Mouse (Mus musculus) left cerebral cortex, adult 8-10 months (tissue): ENCODE measurements around the gene Ikzf2. TPM values are rescaled to one million over a fixed set of nuclear protein-coding genes. Genes with fewer than 3 reads are reported as not detected.

ENCODE experiments used
- DNase-seq, 2 experiments: peaks; one replicate each; pipeline ENCODE4 v3.0.0; 2022; ENCODE audit warnings: low spot score in 2 of 2
- total RNA-seq, 4 experiments: library from RNA; stranded (reverse); gene quantifications; 2 replicates each; pipeline ENCODE4 v1.2.4; 2022

The Ikzf2 gene
- total RNA-seq, 4 experiments from 2014 or later = 4.4 to 10.7 (median 7.2) TPM

DNA sequence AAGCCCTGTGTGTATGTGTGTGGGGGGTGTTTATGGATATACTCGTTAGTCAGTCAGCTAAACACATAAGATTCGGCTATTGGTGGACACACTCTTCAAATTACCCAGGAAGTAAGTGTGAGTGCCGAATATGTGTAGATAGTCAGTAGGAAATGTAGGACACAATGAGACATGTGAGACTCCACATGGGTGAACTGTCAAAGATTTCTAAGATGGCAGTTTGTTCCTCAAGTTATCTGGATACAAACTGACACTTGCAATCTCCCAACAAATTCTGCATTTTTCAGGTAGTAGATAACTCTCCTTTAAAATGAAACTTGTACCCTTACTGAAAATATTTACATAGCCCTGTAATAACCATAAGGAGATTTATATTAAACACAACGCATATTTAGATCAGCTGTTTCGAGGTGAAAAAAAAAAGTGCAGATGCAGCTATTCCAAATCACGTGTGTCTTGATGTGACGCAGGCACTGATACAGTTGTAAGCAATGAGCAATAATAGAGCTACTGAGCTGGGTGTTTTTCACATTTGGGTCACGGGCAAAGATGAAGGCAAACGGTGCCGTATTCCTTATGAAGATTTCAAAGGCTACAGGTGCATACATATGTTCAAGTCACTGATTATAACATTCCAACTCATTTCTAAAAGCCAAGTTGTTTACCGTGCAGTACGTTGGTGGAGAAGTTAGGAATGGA is 87.8 kb downstream of the Ikzf2 start:
- DNase-seq = no peak

DNA sequence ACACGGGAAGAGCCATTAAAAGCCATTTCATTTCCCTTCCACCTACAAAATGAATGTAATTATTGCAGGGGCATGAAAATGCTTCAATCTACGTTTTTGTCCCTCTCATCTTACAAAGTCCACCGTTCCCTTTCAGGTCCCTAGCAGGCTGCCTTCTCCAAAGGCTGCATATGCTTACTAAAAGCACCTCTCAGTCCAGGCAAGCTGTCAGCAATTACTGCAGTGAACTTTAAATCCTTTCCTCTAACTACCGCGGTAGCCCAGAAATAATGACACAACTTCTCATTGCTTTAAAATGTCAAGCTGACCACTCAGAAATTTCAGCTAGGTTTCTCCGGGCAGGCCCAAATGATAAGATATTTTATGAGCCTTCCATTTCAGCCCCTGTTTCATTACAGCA is 95.2 kb downstream of the Ikzf2 start:
- no peak for DNase-seq

DNA sequence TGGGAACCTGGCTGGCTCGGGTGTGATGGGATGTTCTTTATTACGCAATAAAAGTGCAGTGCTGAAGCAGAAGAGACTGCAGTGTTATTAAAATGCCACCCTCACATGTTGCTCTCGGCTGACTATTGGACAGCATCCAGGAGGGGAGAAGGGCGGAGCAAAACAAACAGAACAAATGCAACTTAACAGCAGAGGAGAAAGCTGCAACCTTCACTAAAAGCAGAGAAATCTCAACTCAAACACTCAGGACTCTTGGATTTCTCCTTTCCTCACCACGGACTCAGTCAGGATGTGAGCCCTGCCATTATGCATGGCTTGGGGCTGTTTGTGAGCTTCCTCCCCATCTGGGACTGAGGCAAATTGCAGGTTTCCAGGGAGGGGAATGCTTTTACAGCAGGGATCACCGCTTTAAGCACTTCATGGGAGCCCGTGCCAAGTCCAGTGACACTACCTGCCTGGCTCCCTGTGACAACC is 95.7 kb downstream of the Ikzf2 start:
- no peak for DNase-seq

DNA sequence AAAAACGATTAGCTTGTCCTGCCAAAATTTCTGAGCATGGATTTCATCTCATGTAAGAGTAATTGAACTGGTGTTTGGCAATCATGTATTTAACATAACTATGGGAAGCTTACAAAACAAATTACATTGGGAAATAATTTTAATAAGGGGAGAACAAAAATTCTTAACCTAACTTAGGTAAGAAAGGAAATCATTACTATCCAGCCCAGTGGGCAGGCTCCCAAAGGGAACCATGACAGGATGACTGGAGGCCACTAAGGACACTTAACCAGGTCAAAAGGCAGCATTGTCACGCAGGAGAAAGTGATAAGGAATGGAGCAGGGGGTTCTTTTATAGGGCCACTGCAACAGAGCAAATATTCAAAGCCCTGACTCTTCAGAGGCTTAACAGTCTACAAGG is 101.5 kb downstream of the Ikzf2 start:
- DNase-seq = no peak

DNA sequence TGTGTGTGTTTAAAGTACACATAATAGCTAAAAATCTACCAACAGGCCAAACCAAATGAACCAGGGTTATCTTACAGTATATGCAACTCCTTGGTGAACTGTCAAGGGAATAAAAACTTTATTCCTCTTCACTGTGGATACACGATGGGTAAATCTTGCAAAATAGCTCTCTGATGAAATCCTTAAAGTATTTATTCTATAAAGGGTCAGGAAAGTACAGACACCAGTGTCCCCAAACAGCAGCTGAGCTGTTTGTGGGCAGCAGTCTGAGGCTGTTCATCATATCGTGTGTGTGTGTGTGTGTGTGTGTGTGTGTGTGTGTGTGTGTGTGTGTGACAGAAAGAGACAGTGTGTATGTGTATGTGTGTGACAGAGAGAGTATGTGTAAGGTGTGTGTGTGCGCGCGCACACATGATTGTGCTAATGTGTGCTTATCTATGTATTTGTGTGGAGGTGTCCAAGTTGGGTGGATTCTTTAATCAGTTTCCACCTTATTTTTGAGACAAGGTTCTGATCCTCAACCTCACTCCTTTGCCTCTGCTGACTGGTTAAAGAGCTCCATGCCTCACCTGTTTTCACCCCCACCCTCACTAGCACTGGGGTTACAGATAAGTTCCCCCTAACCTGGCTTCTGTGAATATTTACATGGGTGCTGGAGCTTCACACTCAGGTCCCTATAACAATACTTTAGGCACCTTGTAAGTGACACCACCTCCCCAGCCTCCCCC is 102.9 kb downstream of the Ikzf2 start:
- DNase-seq = no peak

DNA sequence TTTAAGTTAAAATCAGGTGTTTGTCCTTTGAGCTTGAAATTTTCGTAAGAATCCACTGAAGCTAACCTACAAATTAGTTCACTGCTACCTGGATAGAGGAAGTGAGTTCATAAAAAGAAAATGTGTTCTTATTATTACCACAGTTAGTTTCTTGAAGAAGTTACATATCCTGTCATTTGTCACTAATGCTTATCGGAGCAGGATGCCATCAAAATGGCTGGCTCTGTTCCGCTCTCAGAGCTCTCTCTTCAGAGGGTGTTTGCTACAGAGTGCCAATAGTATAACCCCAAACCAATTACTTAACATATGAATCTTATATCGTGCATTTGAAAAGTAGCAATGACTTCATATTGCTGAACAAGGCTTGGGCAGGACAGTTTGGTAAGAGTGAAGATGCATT is 108.1 kb downstream of the Ikzf2 start:
- DNase-seq = no peak

DNA sequence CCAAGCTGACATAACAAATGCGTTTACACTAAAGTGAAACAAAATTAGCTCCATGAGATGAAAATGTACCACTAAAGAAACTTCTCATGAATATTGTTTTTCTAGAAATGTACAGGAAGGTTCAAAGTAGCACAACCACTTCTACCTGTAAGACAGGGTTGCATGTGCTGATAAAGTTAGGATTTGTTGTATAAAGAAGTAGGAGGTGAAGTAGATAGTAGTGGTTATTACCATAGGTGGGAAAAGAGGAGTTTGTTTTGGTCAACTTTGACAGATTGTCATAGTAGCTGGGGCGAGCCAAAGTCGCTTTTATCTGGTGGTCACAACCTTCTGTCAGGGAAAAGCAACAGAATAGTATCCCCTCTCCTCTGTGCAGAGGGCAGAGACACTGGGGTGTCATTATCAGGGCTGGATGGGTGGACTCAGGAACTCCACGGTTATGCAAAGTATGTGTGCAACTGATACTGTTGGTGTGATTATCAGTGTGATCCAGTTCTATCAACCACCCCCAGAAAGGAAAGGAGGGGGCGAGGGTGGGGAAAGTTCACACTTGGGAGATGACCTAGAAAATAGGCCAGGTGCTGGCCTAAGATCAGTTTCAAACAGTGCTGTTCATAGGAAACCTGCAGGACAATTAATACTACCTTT is 127.5 kb downstream of the Ikzf2 start:
- DNase-seq = no peak

DNA sequence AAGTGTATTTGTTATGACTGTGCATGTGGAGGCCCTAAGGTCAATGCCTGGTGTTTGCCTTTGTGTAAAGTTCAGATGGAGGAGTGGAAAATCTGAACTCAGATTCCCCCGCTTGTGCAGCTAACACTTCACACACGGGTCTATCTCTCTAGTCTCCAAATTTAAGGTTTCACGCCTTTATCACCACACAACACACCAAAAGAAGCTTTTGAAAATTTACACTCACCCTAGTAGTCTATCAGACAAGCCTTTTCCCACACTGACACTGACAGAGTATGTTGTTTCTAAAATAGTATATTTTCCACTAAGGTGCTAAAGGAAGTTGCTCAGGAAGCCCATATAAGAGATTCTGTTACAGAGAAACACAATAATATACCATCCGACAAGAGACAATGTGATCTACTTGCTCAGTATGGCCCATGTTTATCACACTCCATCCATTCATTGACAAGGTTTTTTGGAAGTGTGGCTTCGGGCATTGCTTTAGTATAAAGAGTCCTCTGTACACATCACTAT is 131.4 kb downstream of the Ikzf2 start:
- DNase-seq = no peak

DNA sequence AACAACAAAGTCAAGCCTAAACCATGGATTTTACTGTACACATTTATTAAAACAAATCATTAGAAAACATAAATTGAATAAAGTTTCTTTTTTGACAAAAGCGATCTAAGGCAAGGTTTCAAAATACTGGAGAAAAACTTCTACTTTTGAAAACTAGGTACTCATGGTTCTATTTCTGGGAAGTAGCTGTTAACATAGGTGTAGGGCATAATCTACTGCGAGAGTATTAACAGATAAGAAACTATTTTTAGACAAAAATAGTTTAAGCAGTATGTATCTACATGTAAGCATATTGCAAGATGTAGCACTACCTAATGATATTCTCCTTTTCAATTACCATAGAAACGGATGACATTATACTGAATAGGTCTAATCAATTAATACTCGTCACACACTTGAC is 137.1 kb downstream of the Ikzf2 start:
- no peak for DNase-seq

DNA sequence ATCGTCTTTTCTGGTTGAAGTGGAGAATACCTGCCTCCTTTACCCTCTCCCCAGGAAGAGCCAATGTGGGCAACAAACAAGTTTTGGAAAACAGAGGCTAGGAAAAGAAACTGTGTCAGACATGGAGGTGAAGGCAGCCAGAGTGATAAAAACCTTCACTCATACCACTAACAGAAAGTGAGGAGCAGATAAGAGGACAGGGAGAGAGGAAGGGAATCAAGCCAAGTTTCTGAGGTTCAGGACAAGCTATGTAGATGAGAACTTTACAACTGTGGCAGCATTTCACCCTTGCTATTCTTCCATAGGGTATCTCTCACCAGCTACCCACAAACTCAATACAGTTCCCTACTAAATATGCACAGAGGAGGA is 141.2 kb downstream of the Ikzf2 start:
- DNase-seq = no peak

DNA sequence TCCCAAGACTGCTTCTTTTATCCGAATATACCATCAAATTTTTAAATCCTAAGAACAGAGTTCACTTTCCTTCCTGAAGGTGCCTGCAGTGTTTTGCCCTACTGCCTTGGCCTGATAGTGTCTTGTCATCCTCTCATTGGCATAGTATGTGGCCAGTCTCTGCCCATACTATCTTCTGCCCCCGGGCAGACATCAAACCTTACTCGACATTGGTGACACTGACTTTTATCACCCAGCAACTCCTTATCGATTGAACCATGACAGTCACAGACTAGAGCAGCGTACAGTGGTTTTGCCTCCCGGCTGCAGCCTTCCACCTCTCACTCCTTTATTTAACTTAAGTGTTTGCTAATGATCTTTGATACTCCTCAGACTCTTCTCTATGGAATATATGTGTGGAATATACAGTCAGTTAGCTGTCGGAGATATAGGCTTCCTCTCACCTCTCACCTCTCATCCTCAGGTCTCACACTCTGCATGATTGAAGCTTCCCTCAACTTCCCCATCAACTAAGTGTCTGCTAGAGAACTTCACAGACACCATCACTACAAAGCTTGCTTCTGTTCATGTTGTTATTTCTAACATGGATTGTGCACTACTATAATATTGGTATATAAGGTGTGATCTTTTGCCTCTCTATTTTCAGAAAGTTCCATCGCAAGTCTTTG is 141.7 kb downstream of the Ikzf2 start:
- no peak for DNase-seq

DNA sequence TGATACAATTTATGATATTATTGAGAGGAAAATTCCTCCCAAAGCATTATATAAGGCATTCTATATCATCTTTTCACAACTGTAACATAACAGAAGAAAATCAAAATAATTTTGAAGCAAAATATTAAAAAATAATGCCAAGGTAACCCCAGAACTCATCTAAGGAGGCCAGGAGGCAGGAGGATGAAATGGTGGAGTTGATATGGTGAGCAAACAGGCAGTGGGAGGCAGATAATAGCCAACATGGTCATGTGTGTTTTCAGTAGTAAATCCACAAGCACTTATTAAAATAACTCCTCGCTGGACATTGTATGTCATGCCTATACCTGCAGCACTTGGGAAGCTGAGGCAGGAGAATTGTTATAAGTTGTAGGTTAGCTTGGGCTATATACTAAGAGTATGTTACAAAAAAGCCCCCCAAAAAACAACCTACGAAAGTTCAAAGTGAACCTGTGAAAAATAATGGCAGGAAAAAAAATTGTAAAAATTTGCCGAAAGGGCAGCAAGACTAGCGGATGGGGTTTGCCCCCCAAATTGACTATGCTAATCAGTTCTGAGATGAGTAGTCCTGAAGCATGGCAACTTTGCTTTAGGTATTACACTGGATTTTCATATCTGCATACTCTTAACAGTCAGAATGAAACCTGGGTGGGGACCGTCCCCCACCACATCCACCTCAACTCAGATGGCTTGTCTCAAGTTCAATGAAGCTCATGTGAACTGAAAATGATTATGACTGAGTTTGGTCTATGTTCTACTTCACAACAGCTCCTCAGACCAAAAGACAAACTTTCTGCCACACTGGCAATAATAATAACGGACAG is 143.1 kb downstream of the Ikzf2 start:
- no peak for DNase-seq

DNA sequence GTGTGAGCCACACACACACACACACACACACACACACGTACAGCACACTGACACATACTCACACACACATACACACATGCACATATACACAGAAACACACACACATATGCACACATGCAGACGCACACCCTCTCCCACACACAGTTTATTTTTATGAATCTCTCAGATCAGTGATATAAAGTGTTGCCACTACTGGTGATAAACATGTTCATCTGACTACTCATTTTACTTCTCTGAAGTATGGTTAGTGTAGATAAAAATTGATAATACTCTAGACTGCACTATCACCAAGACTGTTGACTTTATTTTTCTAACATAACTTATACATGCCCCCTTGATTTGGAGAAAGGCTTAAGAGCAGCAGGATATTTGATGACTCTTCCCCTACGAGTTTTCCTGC is 144.5 kb downstream of the Ikzf2 start:
- DNase-seq = no peak

DNA sequence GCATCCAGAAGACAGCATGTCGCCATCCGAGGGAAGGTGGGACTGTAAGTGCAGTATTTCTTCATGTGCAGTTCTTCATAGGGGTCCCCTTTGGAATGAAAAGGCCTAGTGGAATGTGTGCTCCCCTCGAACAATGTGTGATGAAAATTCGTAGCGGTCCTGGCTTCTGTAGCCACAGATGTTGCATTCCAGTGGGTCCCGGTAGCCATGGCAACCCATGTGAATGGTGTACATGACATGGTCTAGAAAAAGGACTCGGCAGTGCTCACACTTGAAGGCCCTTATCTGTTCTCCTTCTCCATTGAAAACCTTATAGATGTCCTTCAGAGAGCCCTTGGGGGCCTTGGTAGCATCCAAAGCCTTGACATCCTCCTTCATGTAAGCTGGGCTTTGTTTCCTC is 148.4 kb downstream of the Ikzf2 start:
- DNase-seq = no peak

DNA sequence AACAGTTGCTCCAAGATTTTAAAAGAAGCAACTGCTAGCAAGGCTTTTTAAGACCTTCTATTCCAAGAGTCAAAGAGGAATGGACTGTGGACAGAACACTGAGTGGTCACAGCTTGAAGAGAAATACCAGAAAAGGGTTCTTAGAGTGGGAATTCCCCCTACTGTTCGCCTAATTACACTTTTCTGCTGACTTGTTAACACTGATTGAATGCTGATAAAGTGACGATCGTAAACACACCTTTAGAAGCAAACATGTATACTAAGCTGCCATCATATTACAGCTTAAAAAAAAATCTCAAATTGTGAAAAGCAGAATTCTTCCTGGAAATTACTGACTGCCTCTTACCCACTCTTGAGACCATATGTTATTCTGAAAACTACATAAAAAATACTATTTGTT is 149.4 kb downstream of the Ikzf2 start:
- DNase-seq = no peak

DNA sequence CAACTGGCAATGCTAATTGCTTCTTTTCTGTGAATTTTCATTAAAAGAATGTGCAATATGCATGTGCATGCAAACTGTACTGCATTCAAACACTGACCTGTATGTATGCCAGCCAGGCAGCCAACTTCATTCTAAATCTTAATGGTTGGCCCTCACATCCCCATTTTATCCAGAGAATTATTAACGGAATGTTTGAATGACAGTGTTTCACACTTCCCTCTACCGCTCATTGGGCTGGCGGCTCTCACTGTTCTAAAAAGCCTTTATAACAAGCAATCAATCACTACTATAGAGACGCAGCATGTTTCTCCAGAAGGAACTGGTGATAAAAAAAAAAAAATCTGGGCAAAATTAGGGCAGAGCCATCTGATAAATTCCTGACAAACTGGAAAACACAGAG is 151.5 kb downstream of the Ikzf2 start:
- DNase-seq = no peak

DNA sequence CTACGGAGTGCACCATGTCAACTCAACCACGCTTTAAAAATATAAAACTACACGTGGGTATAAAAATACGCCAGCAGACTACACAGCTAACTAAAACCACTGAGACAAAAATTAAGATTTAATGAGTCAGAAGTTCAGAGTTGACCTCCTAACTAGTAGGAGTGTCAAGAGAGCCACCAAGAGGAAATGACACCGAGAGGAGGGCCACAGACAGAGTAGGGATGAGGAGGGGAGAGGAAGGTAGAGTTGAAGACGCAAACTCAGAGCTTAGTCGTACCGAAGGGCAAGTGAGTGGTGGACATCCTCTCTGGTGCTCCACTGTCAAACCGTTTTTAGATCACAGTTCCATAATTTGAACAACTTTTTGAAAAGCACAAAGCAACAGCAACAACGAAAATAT is 154.0 kb downstream of the Ikzf2 start:
- DNase-seq = no peak

DNA sequence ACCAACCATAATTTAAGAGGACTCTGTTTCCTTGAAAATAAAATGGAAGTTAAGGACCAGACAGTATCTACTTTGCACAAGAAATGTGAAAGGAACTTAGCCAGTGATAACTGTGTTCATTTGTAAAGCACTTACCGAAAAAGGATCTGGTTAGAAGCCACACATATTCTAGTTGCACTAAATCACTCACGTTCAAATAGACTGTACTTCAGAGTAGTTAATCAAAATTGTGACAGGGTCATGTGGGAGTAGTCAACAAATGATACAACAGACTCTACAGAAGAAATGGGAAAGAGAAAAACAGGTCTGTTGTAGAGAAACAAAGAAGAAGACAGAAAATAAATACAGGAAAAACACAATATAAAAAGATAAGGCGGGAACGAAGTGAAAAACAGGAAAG is 158.3 kb downstream of the Ikzf2 start:
- no peak for DNase-seq

DNA sequence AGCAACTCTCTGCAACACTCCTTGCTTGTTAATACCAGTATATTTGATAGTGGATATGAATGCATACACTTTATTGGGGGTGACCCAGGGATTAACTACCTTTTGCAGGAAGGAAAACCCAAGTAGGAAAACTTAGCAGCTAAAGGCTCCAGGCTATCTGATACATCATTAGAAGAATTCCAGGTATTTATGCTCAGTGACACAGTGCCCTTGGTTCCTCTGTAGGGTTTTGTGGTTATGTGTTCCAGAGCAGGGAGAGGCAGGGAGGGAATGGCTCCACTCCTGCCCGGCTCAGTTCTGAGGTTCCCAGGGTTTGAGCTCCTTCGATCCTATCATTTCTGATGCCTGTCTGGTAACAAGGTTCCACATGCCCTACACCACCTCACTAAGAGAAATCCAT is 165.4 kb downstream of the Ikzf2 start:
- DNase-seq = no peak

DNA sequence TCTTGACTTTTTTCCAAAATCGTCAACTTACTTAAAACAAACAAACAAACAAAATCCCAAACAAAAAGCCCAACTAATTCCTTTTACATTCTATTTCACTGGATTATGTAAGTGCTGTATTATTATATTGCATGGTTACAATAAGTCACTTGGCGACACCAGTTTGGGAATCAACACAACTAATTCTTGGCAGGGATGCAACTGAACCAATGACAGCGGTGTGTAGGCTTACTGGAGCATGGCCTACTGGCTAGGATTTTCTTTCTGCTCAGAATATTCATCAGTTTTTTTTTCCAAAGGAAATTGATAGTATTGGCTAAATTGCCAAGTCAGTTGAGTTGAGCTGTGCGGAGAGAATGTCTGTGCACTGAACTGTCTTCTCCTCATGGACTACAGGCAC is 167.7 kb downstream of the Ikzf2 start:
- no peak for DNase-seq

DNA sequence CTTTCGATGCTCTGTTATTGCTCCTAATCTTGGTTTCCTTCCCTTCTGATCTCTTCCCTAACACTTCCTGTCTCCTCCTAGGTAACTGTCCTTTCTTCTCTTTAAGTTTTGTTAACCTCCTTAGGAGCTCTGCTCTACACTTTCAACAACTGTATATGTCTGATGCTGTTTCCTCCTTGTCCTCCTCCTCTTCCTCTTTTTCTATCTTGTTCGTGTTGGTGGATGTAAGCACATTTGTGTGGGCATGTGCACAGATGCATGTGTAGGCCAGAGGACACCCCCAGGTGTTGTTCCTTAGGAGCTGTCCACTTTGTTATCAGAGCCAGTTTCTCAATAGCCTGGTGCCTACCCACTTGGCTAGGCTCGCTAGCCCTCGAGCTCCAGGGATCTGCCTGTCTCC is 169.0 kb downstream of the Ikzf2 start:
- no peak for DNase-seq
